Mouse (Mus musculus) olfactory bulb, adult 2 months (tissue): ENCODE results near the gene Cbarp.

ENCODE experiments used
- CTCF ChIP-seq: fragments of 200-500 bp; IDR thresholded peaks from 2 replicates; pipeline ENCODE4 v1.5.1; 2012; ENCODE audit warnings: low read depth, mild to moderate bottlenecking, low read length, moderate library complexity; ENCODE audit not compliant: insufficient read depth
- POLR2A ChIP-seq: fragments of 200-500 bp; IDR thresholded peaks from 2 replicates; pipeline ENCODE4 v1.6.1; 2012; ENCODE audit warnings: mild to moderate bottlenecking, low read depth, low read length, moderate library complexity; ENCODE audit not compliant: insufficient read depth

DNA sequence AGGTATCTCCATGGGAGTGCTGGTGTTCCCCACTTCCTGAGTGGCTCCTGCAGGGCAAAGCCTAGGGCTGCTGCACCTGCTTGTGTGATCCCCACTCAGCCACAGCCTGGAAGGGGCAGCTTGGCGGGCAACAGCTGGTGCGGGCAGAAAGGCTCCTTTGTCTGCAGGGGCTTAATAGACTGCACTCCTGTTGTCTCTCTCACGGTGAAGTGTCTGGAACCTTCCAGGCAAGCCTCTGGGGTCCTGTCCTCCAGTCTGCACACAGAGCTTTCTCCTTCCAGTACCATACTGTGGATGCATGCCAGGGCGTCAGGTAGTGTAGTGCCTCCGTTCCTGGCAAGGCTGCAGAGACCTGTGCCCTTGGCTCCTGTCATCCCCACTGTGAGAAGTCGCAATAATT is 22.1 kb downstream of the Cbarp start:
- TF ChIP-seq CTCF (no peak), POLR2A (no peak)
